Mouse (Mus musculus) ovary, adult 10 weeks (tissue): ENCODE data around the gene Fam172a. TPM values are rescaled to one million over a fixed set of nuclear protein-coding genes. Genes with fewer than 3 reads are reported as not detected.

Experiments
- polyA plus RNA-seq: library from polyadenylated mRNA; stranded (reverse); fragments of 350-450 nt; fragmentation: Illumina TruSeq; extraction: RNeasy Lipid Tissue Mini Kit (QIAGEN cat#74804); gene quantifications from one replicate; pipeline ENCODE4 v1.2.3, GENCODE M21; 2014

The Fam172a gene
- polyA plus RNA-seq, result 107 TPM

DNA sequence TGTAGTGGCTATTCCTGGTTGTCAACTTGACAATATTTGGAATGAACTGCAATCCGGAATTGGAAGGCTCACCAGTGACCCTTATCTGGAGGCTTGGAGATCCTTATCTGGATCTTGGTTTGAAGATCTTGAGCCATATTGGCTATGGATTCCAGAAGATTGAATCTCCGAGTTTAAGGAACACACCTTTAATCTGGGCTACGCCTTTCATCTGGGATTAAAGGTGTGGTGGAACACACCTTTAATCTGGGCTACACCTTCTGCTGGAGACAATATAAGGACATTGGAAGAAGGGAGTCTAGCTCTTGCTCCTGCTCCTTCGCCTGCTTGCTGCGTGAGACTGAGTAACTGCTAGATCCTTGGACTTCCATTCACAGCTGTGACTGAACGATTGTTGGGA is at the start of gene Fam172a:
Gene Fam172a (plus strand): TSS at position 301 of the 400 bp plus-strand sequence.

DNA sequence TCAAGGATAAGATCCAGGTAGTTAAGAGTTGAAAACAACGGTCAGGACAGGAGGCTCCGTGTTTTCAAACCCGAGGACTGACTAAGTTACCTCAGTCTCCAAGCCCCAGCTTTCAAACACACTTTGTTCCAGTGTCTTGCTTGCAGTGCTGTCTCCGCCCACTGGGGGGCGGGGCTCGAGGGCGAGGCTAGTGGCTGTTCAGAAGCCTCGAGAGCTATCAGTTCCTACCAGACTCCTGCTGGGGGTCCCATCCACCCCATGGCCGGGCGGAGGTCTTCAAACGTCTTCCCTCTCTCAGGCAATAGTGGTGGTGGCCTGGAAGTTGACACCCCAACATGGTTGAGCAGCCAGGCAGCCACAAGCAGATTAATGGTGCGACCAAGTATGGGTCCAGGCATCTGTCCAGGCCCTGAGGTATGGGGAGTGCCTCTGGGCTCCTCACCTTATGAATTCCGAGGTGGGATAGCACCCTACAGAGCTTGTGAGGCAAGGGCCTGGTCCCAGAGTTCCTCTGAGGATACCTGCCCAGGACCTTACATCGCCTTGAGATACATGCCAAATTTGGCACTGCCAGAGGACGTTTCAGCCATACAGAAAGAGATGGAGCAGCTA is 323.0 kb downstream of the Fam172a start, which contains the start of gene Pou5f2:
Gene Pou5f2 (plus strand): TSS at position 220 of the 612 bp plus-strand sequence.

DNA sequence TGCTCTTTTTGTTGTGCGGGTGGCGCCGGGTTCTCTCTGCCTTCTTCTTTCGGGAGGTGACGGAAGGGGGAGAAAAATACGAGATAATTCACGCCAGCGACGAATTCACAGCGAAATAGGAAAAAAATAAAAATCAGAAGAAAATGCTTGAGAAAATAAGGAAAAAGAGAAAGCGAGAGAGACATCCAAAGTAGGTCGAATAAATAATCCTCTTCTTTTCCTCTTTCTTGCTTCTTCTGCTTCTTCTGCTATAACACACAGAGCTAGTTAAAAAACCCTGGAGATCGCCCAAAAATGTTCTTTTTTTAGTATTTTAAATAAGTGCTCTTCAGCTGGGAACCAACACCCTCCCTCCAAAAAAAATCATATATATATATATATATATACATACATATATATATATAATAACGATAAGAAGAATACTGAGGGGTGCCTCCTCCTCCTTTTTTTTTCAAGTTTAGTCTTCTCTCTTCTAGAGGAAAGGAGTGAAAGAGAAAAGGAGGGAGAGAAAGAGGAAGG is 497.9 kb downstream of the Fam172a start, which contains the start of gene Nr2f1:
Gene Nr2f1 (minus strand): TSS at position 116 of the 519 bp plus-strand sequence.

